Mouse (Mus musculus): ENCODE measurements around the gene Arhgef28.

GRCm38 (mm10) chr13:98031642-98031960 is 174.6 kb downstream of the Arhgef28 start:
- TF ChIP-seq GATA1 (IDR thresholded peaks at IDR 0.05; ENCODE audit: borderline replicate concordance, low read length) (no peak), FLI1 (IDR thresholded peaks at IDR 0.05; ENCODE audit: low read length) (no peak)

Measured in megakaryocyte, embryonic 14.5 days (primary cell).